Mouse (Mus musculus) adrenal gland, postnatal 25 days (tissue): Measurements from ENCODE around the gene Dtx4. TPM values are rescaled to one million over a fixed set of nuclear protein-coding genes. Genes with fewer than 3 reads are reported as not detected.

Experiments
- DNase-seq: peaks from one replicate; pipeline ENCODE4 v3.0.0; 2021; ENCODE audit warnings: mixed read lengths
- total RNA-seq: library from RNA; stranded (reverse); gene quantifications from 2 replicates; pipeline ENCODE4 v1.2.3, GENCODE M21; 2021

Dtx4 gene
- total RNA-seq, 1 experiment from 2014 or later = 15.1 TPM

DNA sequence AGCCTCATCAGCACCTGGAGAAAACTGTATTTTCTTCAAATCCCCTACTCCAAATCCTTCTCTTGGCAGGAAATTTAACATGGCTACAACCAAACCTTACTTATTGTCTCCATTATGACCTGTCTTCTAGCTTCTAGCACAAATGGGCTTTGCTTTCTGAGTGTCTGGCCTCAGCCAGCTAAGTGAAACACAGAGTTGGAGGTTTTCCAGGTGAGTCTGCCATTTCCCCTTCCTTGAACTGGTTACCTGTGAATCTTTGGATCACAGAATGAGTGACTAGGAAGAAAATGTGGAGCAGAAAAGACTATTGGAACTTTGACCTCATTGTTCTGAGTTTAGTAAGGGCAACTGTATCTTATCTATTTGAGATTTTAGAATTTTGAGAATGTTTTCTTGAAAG, 83.9 kb downstream of the Dtx4 start, which contains the start of gene Olfr1441:
Gene Olfr1441 (plus strand): TSS at position 73 of the 400 bp plus-strand sequence.
- no peak for DNase-seq

Other genes with a start within 250 kb of the Dtx4 start
- gene Olfr235, start 240.4 kb downstream of the Dtx4 start, total RNA-seq = not detected in 2 replicates
- gene Olfr1434, start 221.6 kb downstream of the Dtx4 start, total RNA-seq = not detected in 2 replicates
- gene Olfr1436, start 202.3 kb downstream of the Dtx4 start, total RNA-seq = not detected in 2 replicates
- gene Olfr1437, start 176.4 kb downstream of the Dtx4 start, total RNA-seq = not detected in 2 replicates
- not detected in 2 replicates for gene Olfr1438-ps1, start 165.5 kb downstream of the Dtx4 start, total RNA-seq
- not detected in 2 replicates for gene Olfr1440, start 114.2 kb downstream of the Dtx4 start, total RNA-seq
- gene Olfr1441, start 84.0 kb downstream of the Dtx4 start, total RNA-seq = not detected in 2 replicates
- not detected in 2 replicates for gene Pfpl, start 73.5 kb downstream of the Dtx4 start, total RNA-seq
- 12.4 and 16.5 TPM in 2 replicates for gene Mpeg1, start 40.7 kb downstream of the Dtx4 start, total RNA-seq
- gene Fam111a, start 44.3 kb upstream of the Dtx4 start, total RNA-seq = 6.3 and 6.7 TPM in 2 replicates
- 1.3 TPM in 1 of 2 replicates, not detected in the other for gene Gm4952, start 98.5 kb upstream of the Dtx4 start, total RNA-seq
- not detected in 2 replicates for gene Glyat, start 131.9 kb upstream of the Dtx4 start, total RNA-seq
- not detected in 2 replicates for gene Olfr1442, start 169.0 kb upstream of the Dtx4 start, total RNA-seq
- gene Olfr1443, start 176.7 kb upstream of the Dtx4 start, total RNA-seq = not detected in 2 replicates
- gene Keg1, start 194.3 kb upstream of the Dtx4 start, total RNA-seq = not detected in 2 replicates